Mouse (Mus musculus): ENCODE data around the gene Fam83f. TPM values are rescaled to one million over a fixed set of nuclear protein-coding genes. Genes with fewer than 3 reads are reported as not detected.
A peak's percentile ranks its signal among the peaks of the same experiment; 100 is the strongest.

The Fam83f gene
- total RNA-seq, 2 experiments from 2014 or later, result 0.30 to 0.46 TPM

DNA sequence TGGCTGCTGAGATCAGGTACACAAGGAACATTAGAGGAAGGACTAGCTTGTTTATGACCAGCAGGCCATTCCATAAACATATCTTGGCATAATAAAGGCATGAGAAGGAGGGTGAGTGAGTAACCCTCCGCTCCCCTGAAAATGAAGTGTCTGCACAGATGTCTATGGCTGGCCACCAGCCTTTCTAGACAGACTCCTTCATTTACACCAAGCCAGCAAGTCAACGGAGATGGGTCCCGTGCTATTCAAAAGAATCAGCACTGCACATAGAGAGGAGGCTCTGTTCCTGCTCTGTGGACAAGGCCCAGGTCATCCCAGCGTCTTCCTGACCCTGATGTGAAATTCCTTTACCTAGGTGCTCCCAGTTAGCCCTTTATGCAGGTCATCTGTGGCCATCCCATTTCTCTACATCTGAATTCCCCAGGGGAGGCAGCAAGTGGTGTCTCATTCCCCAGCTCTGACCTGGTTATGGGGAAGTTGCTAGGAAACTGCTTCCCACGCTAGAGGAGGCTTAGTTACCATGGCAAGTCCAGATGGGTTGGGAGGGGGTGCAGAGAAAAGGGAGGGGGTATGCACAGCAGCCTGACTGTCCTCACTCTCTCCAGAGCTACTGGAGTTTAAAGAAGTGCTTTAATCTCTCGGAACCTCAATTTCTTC is 12.7 kb upstream of the Fam83f start:
- peak; percentile 57 to 88 for DNase-seq (ENCODE audit: low spot score in 2 of 2)
- intact Hi-C loops (cut with DNase I), result no loop called here

DNA sequence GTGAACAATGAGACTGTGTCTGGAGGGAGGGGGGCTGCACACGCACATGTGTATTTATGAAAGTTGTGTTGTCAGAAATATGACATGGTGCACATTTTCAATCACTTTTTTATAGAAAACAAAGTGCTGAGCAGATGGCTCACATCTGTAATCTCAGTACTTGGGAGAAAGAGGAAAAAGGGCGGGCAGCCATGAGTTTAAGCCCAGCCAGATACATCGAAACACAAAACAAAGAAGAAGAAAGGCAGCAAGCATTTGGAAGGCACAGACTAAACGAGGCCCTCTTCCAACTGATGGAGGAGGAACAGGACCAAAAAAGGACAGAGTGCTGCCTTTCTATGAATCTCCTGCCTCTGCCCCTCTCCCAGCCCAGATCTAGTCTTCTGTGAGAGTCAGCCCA is 10.7 kb upstream of the Fam83f start:
- no peak for DNase-seq (ENCODE audit: low spot score in 2 of 2)
- intact Hi-C loops (cut with DNase I), result no loop called here

DNA sequence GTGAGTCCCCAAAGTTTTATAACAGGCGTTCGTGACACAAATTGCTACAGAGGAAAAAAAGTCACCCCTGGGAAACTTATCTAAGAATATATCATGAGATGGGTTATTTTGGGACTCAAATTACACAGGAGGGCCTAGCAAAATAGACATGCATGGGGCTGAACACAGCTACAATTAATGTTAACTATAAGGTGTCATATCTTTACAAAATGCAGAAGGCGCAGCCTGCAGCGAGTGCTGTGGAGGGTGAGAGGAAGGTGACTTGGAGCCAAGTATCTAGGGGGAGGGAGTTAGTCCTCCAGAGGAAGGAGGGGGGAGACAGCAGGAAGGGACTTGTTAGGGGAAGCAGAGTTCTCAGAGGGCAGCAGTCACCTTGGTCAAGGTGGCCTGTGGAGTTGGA is 7.2 kb upstream of the Fam83f start:
- intact Hi-C loops (cut with DNase I), result no loop called here
- no peak for DNase-seq (ENCODE audit: low spot score in 2 of 2)

DNA sequence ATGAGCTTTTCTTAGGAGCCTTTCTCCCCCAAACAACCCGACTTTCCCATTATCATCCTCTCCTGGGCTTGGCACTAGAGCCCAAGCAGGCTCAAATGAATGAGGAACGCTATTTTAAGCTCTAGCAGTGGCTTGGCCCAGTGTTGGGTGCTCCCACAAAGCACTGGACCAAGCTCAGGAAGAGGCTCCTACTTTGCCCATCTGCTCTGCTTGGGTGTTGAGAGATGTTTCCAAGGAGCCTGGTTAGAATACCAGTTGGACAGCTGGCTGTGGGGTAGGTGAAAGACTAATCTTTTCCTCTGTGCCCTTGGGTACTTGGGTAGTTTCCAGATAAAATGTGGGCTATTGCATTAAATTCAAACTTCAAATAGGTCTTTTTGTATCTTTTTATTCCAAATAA is 1.2 kb downstream of the Fam83f start:
- peak in 1 of 2 experiments; percentile 85 for DNase-seq (ENCODE audit: low spot score in 2 of 2)
- intact Hi-C loops (cut with DNase I), result no loop called here

DNA sequence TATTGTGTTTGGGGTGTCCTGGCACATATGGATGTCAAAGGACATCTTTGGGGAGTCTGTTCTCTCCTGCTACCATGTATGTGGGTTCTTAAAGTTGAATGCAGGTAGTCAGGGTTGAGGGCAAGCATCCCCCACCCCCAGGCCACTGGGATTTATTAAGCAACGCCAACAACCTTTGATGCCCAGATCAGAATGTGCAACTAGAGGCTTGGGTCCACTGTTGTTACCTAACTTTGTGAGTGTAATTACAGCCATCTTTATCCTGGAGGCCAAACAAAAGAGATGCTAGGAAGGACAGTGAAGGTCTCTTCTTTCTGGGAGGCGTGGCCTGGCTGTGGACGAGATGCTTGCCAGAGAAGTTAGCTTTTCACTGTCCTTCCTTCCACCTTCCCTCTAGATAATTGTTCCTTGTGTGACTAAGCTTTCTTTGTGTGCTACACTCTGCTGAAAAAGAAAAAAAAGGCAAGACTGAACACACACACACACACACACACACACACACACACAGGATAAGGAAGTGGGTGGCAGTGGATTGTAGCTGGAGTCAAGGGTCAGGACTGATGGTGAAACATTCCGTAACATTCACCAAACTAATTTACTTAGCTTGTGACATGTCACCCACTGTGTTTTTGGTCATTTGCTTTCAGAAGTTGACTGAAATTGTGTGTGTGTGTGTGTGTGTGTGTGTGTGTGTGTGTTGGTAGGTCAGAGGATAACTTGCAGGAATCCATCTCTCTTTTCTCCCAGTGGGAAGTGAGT is 1.9 kb downstream of the Fam83f start:
- DNase-seq (ENCODE audit: low spot score in 2 of 2), result no peak
- intact Hi-C loops (cut with DNase I), result no loop called here

DNA sequence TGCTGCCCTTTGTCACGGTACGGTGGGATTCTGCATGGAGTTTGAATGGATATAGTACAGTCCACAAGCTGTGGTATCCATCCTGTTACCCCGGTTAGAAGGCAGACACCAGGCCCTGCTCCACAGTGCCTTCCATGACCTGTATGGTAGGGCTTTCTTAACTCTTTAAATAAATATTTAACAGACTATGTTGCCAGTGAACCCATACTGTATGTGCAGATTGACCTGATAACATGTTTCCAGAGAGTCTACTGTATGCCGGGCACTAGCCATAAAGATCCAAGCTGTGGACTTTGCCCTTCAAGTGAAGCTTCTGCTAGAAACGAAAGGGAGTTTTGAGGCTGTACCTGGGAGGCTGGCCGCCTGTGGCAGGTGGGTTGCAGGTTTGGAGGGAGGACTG is 3.1 kb downstream of the Fam83f start:
- DNase-seq (ENCODE audit: low spot score in 2 of 2), result no peak
- intact Hi-C loops (cut with DNase I), result no loop called here

DNA sequence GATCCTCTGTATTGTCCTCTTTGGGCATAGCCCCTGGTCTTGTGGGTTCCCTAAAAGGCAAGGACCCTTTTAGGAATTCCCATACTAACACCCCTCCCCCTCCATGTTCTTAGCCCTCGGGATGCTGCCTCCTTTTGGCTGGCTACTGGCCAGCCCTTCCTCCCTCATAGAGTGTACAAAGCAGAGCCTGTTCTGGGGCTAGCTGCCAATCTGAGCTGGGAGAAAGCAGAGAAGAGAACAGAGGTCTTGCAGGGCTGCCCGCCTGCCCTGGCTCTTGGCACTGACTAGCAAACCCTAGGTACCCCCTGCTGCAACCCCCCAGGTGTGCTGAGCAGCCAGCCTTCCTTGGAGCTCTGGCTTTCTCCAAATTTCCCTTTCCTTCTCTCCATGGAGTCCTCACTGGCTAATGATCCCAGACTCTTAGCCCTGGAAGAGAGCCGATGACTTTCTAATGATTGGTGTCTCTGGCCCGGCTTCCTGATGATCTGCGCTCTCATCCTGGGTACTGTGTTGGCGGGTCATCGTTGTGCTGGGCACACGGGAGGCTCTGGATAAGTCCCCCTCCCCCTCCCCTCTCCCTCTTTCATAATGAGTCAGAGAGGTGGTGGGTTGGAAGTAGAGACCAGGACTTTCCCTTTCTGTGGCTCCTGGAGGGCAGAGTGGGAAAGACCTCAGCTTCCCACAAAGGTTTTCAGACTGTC is 8.0 kb downstream of the Fam83f start:
- intact Hi-C loops (cut with DNase I), result no loop called here

DNA sequence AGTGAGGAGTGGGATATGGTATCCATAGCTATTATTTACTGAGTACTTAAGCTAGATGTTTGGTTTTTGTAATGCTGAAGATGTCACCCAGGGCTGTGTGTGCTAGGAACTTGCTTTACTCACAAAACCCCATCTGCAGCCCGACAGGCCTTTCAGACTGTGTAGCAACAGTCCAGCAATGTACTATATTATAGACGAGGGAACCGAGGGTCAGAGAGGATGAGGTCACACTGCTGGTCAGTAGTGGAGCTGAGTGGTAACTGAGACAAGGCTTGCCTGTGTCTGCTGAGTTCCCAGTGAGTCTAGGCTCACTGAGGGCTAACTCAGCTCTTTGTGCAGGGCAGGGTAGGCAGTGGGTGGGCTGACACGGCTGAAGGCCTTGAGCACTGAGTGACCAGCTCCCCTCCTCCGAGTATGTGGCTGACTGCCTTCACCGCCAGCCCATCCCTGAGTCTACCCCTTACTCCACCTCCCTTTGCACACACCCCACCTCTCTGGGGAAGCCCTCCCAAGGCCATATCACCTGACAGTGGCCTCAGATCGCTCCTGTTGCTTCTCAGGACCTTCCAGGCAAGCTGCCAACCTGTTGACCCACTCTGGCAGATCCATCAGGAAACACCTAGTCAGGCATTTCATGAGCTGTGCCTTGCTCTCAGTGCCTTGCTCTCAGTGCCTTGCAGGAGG is 8.8 kb downstream of the Fam83f start:
- DNase-seq (ENCODE audit: low spot score in 2 of 2), result no peak
- intact Hi-C loops (cut with DNase I), result no loop called here

More for the DNA sequence above, 8.0 kb downstream of the Fam83f start:
- peak; percentile 58 to 62 for DNase-seq (ENCODE audit: low spot score in 2 of 2)

DNA sequence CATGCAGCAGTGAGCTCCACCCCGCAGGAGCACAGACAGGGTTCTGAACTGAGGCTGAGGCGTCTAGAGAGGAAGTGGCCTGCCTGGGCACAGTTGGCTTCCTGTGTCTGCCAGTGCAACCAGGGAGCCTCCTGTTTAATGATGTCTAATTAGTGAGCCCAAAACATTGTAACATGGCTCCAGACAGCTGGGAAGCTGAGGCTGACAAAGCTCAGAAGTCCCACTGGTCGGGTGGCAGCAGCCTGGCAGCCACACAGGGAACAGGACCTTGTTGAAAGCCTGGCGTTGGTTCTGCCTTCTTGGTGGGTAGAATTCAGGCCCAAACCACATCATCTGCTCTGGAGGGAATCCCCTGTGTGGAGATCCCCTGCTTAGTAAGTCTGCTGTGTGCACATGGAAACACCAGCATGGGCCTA is 9.8 kb downstream of the Fam83f start:
- DNase-seq (ENCODE audit: low spot score in 2 of 2), result no peak
- intact Hi-C loops (cut with DNase I), result no loop called here

DNA sequence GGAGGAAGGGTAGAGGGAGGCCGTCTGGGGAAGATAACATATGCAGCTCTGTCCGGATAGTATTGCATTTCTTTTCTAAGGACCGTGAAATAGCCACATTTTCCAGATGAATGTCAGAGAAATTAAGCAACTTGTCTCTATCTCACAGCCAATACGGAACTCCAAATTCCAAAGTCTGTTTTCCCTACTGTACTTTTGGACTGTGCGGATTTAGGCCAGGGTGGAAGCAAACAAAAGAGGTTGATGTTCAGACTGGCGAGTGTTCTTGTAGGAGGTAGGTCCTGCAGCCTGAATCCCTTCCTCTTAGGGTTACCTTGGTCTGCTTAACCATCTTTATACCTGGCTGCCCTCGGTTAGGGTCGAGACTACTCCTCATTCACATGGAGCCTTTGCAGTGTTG is 10.7 kb downstream of the Fam83f start:
- no peak for DNase-seq (ENCODE audit: low spot score in 2 of 2)
- intact Hi-C loops (cut with DNase I), result no loop called here

DNA sequence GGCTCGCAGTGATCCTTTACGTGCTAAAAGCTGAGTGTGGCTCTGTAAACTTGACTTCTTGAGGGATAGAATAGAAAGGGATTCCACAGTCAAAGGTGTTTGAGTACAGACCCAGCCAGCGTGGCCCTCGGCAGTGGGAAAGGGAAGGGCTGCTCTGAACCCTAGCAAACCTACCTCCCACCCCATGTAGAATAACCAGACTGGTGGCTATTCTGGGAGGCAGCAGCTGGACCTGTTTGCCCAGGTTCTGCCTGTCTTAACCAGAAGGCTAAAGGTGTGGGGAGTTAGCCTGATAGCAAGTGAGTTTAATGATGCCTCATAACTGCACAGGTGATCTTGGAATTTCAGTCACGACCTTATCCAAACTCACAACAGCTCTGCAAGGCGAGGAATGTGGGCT is 11.5 kb downstream of the Fam83f start:
- DNase-seq (ENCODE audit: low spot score in 2 of 2), result no peak
- intact Hi-C loops (cut with DNase I), result no loop called here

DNA sequence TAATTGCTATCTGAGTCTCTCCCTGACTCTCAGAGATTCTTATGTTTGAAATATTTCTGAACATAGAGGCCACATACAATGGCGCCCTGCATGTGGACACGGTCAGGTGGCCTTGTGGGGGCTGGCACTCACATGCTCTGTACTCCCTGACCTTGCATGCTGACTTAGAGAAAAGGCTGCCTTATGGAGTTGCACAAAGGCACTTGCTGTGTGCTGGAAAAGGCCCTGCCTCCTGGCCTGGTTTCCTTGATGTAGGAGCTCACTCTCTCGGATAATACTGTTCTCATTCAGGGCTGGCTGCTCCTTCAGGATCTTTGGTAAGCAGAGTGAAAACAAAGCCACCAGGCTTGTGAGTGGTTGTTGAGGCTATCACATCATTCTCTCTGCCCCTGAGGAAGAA is 12.3 kb downstream of the Fam83f start:
- no peak for DNase-seq (ENCODE audit: low spot score in 2 of 2)
- intact Hi-C loops (cut with DNase I), result no loop called here

DNA sequence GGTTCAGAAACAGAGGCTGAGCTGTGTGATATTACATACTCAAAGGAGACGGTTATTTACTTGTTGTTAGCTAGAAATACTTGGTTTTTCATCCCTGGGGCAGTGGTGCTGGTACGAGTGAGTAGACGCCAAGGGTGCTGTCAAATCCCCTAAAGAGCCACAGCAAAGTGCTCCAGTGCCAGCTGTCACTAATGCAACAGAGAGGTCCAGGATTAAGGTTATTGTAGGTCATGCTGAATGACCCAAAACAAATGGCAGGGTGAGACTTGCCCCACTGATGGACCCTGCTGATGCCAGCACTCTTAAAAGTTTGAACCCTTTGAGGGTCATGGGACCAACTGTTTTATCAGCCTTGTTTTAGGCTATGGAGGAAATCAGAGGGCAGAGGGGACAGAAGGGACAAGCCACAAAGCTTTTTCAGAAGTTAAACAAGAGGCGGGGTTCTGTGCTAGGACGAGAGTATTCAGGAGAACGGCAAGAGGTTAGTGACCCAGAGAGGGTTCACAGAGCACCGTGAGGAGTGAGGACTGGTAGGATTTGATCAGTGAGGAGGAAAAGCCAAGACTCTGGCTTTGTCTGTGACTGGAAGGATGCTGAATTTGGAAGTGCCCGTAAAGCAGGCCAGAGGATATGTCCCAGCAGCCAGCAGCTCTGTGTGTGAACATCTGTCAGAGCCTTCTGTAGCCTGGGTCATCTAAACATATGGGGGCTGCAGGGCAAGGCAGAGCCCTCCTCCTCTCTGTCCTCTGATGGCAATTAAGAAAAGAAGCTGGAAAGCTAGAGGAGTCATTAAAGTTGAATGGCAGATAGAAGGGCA is 13.3 kb downstream of the Fam83f start:
- intact Hi-C loops (cut with DNase I), result no loop called here
- no peak for DNase-seq (ENCODE audit: low spot score in 2 of 2)

DNA sequence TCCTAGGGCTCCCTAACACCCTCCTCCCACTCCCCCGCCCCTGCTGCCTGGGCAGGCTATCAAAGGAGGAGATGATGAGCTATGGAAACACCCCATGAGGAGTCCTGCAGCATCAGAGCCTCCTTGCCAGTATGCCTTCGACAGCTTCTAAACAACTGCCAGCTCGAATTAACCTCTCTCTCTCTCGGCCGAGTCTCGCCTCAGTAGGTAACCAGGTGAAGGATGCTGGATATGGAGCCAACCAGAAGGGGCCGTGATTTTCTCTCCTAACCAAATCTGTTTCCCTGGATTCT is 13.9 kb downstream of the Fam83f start:
- peak in 1 of 2 experiments; percentile 60 for DNase-seq (ENCODE audit: low spot score in 2 of 2)
- intact Hi-C loops (cut with DNase I), result no loop called here

DNA sequence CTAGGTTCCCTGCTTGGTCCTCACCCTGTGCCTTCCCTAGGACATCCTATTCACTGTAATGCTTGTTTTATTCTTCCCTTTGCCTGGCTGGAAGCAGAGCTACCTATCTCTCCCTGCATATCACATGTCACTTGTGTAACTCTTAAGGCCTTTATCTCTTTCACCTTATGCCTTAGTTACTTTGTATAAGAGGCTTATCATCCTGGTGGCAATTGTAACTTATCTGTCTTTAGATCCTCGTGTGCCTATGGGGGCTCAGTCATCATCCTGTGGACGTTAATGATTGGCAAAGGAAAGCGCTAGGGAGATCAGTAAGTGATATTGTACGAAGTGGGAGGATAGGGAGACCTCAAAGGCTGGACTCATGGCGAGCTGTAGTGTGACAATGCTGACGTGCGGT is 16.9 kb downstream of the Fam83f start:
- DNase-seq (ENCODE audit: low spot score in 2 of 2), result no peak
- intact Hi-C loops (cut with DNase I), result no loop called here

DNA sequence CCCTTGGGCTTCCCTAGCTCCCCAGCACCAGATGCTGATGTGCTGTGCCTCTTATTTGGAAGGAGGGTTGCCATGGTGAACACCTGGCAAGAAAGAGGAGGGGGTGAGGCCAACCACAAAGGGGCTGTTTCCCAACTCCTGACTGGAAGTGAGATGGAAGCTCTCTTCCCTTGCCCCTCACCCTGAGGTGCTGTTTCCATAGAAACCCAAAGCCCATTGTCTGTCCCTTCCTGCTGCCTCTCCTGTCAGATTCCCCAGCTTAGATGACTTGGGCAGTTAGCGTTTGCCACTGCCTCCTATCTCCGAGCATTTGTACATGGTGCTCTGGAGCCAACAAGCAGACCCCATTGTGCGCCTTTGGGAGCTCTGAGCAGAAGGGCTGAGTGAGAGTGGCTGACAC is 21.8 kb downstream of the Fam83f start:
- DNase-seq (ENCODE audit: low spot score in 2 of 2), result no peak
- intact Hi-C loops (cut with DNase I), result loop anchor here (2.0 to 10.0 kb wide), 4 partner anchors 189 to 606 kb away; partner anchors contain the start of gene Cacna1i

DNA sequence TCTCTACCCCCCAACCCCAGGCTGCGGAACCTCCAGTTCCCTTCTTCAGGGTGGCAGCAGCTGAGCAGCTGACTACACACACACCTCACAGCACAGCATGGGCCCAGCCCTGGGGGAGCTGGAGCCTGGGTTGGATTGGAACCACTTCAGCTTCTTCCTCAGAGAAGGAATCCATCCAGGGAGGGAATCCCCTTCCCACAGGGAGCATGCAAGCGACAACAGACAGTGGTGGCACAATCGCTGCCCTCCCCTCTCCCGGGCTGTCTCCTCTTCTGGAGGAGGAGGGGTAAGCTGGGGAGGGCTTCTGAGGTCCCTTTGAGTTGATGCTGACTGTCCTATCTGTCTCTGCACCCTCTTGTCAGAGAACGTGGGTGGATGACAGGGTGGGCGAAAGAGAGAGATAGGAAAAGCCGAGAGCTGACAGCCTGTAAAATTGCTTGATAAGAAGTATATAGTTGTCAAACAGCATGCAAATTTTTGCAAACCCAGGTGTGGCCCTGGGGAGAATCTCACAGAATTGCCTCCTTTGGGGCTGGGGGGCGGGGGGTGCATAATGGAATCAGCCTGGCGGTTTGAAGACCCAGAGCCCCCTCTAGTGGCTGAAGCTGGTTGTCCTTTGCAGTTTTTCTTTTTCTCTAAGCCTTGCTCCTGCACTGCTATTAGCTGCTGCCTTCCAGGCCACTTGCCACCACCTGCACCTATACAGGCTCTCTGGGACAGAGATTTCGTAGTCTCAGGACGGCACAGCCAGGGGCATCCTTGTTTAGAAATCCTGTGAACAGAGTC is 22.7 kb downstream of the Fam83f start:
- intact Hi-C loops (cut with DNase I), result loop anchor here (1.0 to 10.0 kb wide), 4 partner anchors 60 to 607 kb away; partner anchors contain the start of gene Cacna1i
- peak; percentile 75 to 84 for DNase-seq (ENCODE audit: low spot score in 2 of 2)

DNA sequence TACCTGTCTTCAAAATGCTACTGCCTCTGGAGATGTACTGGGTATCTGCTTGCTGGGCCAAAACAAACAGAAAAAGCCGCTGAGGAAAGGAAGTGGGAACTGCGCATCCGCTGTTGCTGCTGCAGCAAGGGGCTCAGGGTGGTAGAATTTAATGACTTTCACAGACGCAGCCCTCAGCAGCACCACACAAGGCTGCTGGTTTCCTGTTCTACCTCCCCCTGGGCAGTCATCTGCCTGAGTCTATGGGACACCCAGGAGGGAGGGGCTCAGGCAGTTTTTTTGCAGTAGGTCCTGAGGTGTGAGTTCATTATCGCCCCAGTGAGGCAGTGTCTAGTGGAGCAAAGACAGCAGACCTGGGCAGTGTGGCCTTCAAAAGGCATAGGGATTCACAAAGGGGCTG is 25.9 kb downstream of the Fam83f start:
- intact Hi-C loops (cut with DNase I), result loop anchor here (10.0 kb wide), 1 partner anchor 193 kb away; no protein-coding TSS in a partner anchor
- no peak for DNase-seq (ENCODE audit: low spot score in 2 of 2)

Data from left cerebral cortex, postnatal 25 days (tissue).